Mouse (Mus musculus) liver, postnatal 0 days (tissue): ENCODE data around the gene E2f2.

Experiments used
- CTCF ChIP-seq: sonication (generic); IDR thresholded peaks from 2 replicates; pipeline ENCODE4 v1.5.1; 2016; ENCODE audit warnings: antibody characterized with exemption, low read depth
- EP300 ChIP-seq: IDR thresholded peaks from 2 replicates; pipeline ENCODE4 v1.6.1; 2016; ENCODE audit warnings: antibody characterized with exemption, low read depth, mild to moderate bottlenecking

DNA sequence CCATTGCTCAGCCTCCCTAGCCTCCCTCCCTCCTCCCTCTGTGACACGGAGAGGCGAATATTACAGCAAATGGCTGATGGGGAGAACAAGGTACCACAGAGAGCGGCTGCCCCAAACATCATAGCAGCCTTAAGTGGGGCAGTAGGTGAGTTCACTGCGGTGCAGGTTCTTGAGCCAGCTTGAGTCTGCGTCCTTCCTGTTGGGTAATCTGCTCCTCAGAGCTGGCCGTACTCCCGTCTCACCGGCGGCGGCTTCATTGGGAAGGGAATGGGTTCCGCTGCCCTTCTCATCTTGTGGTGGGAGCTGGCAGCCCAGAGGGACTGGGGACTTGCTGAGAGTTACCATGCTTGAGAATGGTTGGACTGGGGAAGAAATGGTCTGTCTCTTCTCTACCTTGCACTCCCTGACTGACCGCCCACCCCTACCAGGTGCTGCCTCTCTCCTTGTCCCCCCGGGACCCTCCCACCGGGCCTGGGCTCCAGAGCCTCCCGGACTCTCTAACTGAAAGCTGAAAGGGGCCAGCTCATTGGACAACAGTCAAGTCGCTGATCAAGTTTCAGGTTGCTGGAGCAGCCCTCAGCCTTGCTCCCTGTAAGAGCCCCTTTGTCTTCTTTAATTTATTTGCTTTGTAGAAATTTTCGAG lies 48.1 kb downstream of the E2f2 start:
- TF ChIP-seq CTCF (no peak), EP300 (no peak)
